Mouse (Mus musculus): ENCODE data around the gene Rsf1. TPM values are rescaled to one million over a fixed set of nuclear protein-coding genes. Genes with fewer than 3 reads are reported as not detected.

Rsf1 gene
- polyA plus RNA-seq, 1 experiment from 2014 or later = 19.4 TPM

GRCm38 (mm10) chr7:97591336-97591735 is 11.6 kb downstream of the Rsf1 start:
- no peak overlapping the region for H3K4me3 ChIP-seq (ENCODE audit: low read depth, low read length)
- no peak overlapping the region for H3K4me2 ChIP-seq
- DNase-seq (no peak), ATAC-seq (ENCODE audit: insufficient read depth) (no peak)
- H3K9me3 ChIP-seq (ENCODE audit: low read depth, low read length) = no peaks in the 10 kb centered on the region
- H3K36me3 ChIP-seq (ENCODE audit: insufficient read depth) = no peaks in the 10 kb centered on the region; the same call in 1 of the 2 replicates
- peaks cover 2% of the 10 kb centered on the region; the same call in 1 of the 2 replicates for H3K4me1 ChIP-seq (ENCODE audit: insufficient read depth)
- no peak overlapping the region for H3K9ac ChIP-seq
- H3K27ac ChIP-seq (ENCODE audit: low read depth) = no peak overlapping the region
- TF ChIP-seq CTCF (IDR thresholded peaks at IDR 0.05; ENCODE audit: low read depth) = no peak
- H3K27me3 ChIP-seq (ENCODE audit: insufficient read depth, low read length) = no peaks in the 10 kb centered on the region
- WGBS = 77% methylated on average over 6 of the region's 6 CpGs

- Histone ChIP-seq H3K9ac (no peak overlapping the region), H3K27me3 (ENCODE audit: insufficient read depth, low read length) (no peaks in the 10 kb centered on the region), H3K4me1 (ENCODE audit: insufficient read depth) (peaks cover 2% of the 10 kb centered on the region; the same call in 1 of the 2 replicates), H3K27ac (ENCODE audit: low read depth) (no peak overlapping the region), H3K4me3 (ENCODE audit: low read depth, low read length) (no peak overlapping the region), H3K9me3 (ENCODE audit: low read depth, low read length) (no peaks in the 10 kb centered on the region), H3K36me3 (ENCODE audit: insufficient read depth) (no peaks in the 10 kb centered on the region; the same call in 1 of the 2 replicates), H3K4me2 (no peak overlapping the region)
- no peak for ATAC-seq (ENCODE audit: insufficient read depth)
- 94% methylated on average over 4 of the region's 4 CpGs for WGBS
- no peak for TF ChIP-seq CTCF (IDR thresholded peaks at IDR 0.05; ENCODE audit: low read depth)
- no peak for DNase-seq
These were observed 12.7 kb downstream of the Rsf1 start for GRCm38 (mm10) chr7:97592396-97592795.

- Histone ChIP-seq H3K9me3 (ENCODE audit: low read depth, low read length) (no peaks in the 10 kb centered on the region), H3K27me3 (ENCODE audit: insufficient read depth, low read length) (no peaks in the 10 kb centered on the region), H3K36me3 (ENCODE audit: insufficient read depth) (no peaks in the 10 kb centered on the region; the same call in 1 of the 2 replicates), H3K9ac (no peak overlapping the region), H3K4me1 (ENCODE audit: insufficient read depth) (peaks cover 2% of the 10 kb centered on the region; the same call in 1 of the 2 replicates), H3K27ac (ENCODE audit: low read depth) (no peak overlapping the region), H3K4me2 (no peak overlapping the region), H3K4me3 (ENCODE audit: low read depth, low read length) (no peak overlapping the region)
- TF ChIP-seq CTCF (IDR thresholded peaks at IDR 0.05; ENCODE audit: low read depth) = no peak
- DNase-seq (no peak), ATAC-seq (ENCODE audit: insufficient read depth) (no peak)
- 73% methylated on average over 2 of the region's 2 CpGs for WGBS
These were observed 13.8 kb downstream of the Rsf1 start for GRCm38 (mm10) chr7:97593535-97593934.

GRCm38 (mm10) chr7:97598548-97598947 is 18.9 kb downstream of the Rsf1 start:
- no peak for TF ChIP-seq CTCF (IDR thresholded peaks at IDR 0.05; ENCODE audit: low read depth)
- no peak for DNase-seq

GRCm38 (mm10) chr7:97621346-97621745 is 41.7 kb downstream of the Rsf1 start:
- WGBS = 83% methylated on average over 5 of the region's 5 CpGs
- no peak overlapping the region for H3K4me3 ChIP-seq (ENCODE audit: low read depth, low read length)
- no peaks in the 10 kb centered on the region for H3K27me3 ChIP-seq (ENCODE audit: insufficient read depth, low read length)
- no peaks in the 10 kb centered on the region for H3K4me1 ChIP-seq (ENCODE audit: insufficient read depth)
- no peak overlapping the region for H3K9ac ChIP-seq
- no peaks in the 10 kb centered on the region for H3K9me3 ChIP-seq (ENCODE audit: low read depth, low read length)
- ATAC-seq (ENCODE audit: insufficient read depth) = no peak
- DNase-seq = no peak
- H3K27ac ChIP-seq (ENCODE audit: low read depth) = no peak overlapping the region
- TF ChIP-seq CTCF (IDR thresholded peaks at IDR 0.05; ENCODE audit: low read depth) = no peak
- no peak overlapping the region for H3K4me2 ChIP-seq
- H3K36me3 ChIP-seq (ENCODE audit: insufficient read depth) = peaks cover 13% of the 10 kb centered on the region; the same call in 1 of the 2 replicates

More at GRCm38 (mm10) chr7:97598548-97598947, 18.9 kb downstream of the Rsf1 start:
- H3K36me3 ChIP-seq (ENCODE audit: insufficient read depth) = no peaks in the 10 kb centered on the region
- H3K9ac ChIP-seq = no peak overlapping the region
- 88% methylated on average over 2 of the region's 2 CpGs for WGBS
- no peak overlapping the region for H3K4me3 ChIP-seq (ENCODE audit: low read depth, low read length)
- H3K4me2 ChIP-seq = no peak overlapping the region
- no peaks in the 10 kb centered on the region for H3K9me3 ChIP-seq (ENCODE audit: low read depth, low read length)
- ATAC-seq (ENCODE audit: insufficient read depth) = no peak
- no peak overlapping the region for H3K27ac ChIP-seq (ENCODE audit: low read depth)
- no peaks in the 10 kb centered on the region for H3K27me3 ChIP-seq (ENCODE audit: insufficient read depth, low read length)
- H3K4me1 ChIP-seq (ENCODE audit: insufficient read depth) = no peaks in the 10 kb centered on the region

- Histone ChIP-seq H3K9me3 (ENCODE audit: low read depth, low read length) (no peaks in the 10 kb centered on the region), H3K27ac (ENCODE audit: low read depth) (no peak overlapping the region), H3K4me1 (ENCODE audit: insufficient read depth) (no peaks in the 10 kb centered on the region), H3K27me3 (ENCODE audit: insufficient read depth, low read length) (no peaks in the 10 kb centered on the region), H3K4me2 (no peak overlapping the region), H3K36me3 (ENCODE audit: insufficient read depth) (peaks cover 9% of the 10 kb centered on the region; the same call in 1 of the 2 replicates), H3K4me3 (ENCODE audit: low read depth, low read length) (no peak overlapping the region), H3K9ac (no peak overlapping the region)
- no peak for DNase-seq
- 85% methylated on average over 1 of the region's 1 CpGs for WGBS
- no peak for TF ChIP-seq CTCF (IDR thresholded peaks at IDR 0.05; ENCODE audit: low read depth)
- no peak for ATAC-seq (ENCODE audit: insufficient read depth)
These were observed 43.0 kb downstream of the Rsf1 start for GRCm38 (mm10) chr7:97622676-97623075.

- Histone ChIP-seq H3K36me3 (ENCODE audit: insufficient read depth) (peaks cover 5% of the 10 kb centered on the region; the same call in 1 of the 2 replicates), H3K4me3 (ENCODE audit: low read depth, low read length) (no peak overlapping the region), H3K9me3 (ENCODE audit: low read depth, low read length) (no peaks in the 10 kb centered on the region), H3K27me3 (ENCODE audit: insufficient read depth, low read length) (no peaks in the 10 kb centered on the region), H3K4me2 (no peak overlapping the region), H3K9ac (no peak overlapping the region), H3K4me1 (ENCODE audit: insufficient read depth) (no peaks in the 10 kb centered on the region), H3K27ac (ENCODE audit: low read depth) (no peak overlapping the region)
- TF ChIP-seq CTCF (IDR thresholded peaks at IDR 0.05; ENCODE audit: low read depth) = no peak
- DNase-seq (no peak), ATAC-seq (ENCODE audit: insufficient read depth) (no peak)
These were observed 43.7 kb downstream of the Rsf1 start for GRCm38 (mm10) chr7:97623402-97623801.
